Mouse (Mus musculus): Measurements from ENCODE around the gene Med13l. TPM values are rescaled to one million over a fixed set of nuclear protein-coding genes. Genes with fewer than 3 reads are reported as not detected.
A peak's percentile ranks its signal among the peaks of the same experiment; 100 is the strongest.

Gene Med13l
- polyA plus RNA-seq, 1 experiment from 2014 or later = 11.5 TPM

DNA sequence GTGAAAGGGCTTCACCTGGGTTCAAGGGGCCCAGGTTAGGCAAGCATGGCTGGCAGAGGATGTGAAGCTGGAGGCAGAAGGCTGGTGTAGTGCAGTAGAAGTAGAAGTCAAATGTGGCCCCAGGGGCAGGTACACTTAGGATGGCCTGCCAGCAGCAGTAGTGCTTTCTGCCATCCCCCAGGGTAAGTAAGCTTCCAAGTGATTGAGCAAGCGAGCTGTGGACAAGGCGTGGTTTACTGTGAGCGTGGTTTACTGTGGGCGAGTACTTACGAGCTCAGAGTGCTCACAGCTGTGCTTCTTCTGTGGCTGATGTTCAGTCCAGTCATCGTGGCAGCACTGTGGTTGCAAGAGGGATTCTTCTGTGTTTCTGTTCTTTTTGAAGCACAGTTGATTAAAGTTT, 103.5 kb downstream of the Med13l start:
- Histone ChIP-seq H3K4me1 (ENCODE audit: control insufficient read depth, insufficient read depth, low read depth, low read length) (peaks cover 32% of the 10 kb centered on the region), H3K36me3 (ENCODE audit: control insufficient read depth, insufficient read depth, low read length) (no peaks in the 10 kb centered on the region), H3K27ac (ENCODE audit: low read depth, low read length) (no peak overlapping the region), H3K9me3 (ENCODE audit: control insufficient read depth, low read length) (no peaks in the 10 kb centered on the region), H3K4me3 (ENCODE audit: low read length) (no peak overlapping the region), H3K9ac (ENCODE audit: low read depth, low read length) (no peak overlapping the region), H3K4me2 (ENCODE audit: low read length) (no peak overlapping the region), H3K27me3 (replicated peaks; ENCODE audit: control insufficient read depth, insufficient read depth, low read length) (no peaks in the 10 kb centered on the region)
- WGBS = 83% methylated on average over 6 of the region's 6 CpGs
- no peak for ATAC-seq

DNA sequence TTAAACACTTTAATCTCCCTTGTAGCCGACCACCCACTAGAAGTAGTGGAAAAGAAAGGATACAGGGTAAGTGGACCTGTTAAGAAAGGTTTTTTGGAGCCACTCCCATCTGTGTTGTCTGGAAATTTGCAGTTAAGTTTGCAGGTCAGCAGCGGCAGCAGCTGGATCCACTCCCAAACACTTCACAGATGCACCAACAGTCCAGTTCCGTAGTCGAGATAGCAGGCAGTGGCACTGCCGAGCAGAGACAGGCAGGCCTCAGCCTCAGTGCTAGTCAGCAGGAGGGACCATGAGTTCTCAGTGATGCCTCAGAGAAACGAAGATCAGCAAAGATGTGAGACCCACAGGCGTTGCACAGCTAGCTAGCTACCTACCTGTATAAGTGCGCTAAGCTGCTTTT, 104.5 kb downstream of the Med13l start:
- Histone ChIP-seq H3K9me3 (ENCODE audit: control insufficient read depth, low read length) (no peaks in the 10 kb centered on the region), H3K27me3 (replicated peaks; ENCODE audit: control insufficient read depth, insufficient read depth, low read length) (no peaks in the 10 kb centered on the region), H3K4me1 (ENCODE audit: control insufficient read depth, insufficient read depth, low read depth, low read length) (peaks cover 34% of the 10 kb centered on the region), H3K27ac (ENCODE audit: low read depth, low read length) (no peak overlapping the region), H3K9ac (ENCODE audit: low read depth, low read length) (no peak overlapping the region), H3K36me3 (ENCODE audit: control insufficient read depth, insufficient read depth, low read length) (no peaks in the 10 kb centered on the region), H3K4me3 (ENCODE audit: low read length) (no peak overlapping the region), H3K4me2 (ENCODE audit: low read length) (no peak overlapping the region)
- WGBS = 81% methylated on average over 8 of the region's 8 CpGs
- no peak for ATAC-seq

DNA sequence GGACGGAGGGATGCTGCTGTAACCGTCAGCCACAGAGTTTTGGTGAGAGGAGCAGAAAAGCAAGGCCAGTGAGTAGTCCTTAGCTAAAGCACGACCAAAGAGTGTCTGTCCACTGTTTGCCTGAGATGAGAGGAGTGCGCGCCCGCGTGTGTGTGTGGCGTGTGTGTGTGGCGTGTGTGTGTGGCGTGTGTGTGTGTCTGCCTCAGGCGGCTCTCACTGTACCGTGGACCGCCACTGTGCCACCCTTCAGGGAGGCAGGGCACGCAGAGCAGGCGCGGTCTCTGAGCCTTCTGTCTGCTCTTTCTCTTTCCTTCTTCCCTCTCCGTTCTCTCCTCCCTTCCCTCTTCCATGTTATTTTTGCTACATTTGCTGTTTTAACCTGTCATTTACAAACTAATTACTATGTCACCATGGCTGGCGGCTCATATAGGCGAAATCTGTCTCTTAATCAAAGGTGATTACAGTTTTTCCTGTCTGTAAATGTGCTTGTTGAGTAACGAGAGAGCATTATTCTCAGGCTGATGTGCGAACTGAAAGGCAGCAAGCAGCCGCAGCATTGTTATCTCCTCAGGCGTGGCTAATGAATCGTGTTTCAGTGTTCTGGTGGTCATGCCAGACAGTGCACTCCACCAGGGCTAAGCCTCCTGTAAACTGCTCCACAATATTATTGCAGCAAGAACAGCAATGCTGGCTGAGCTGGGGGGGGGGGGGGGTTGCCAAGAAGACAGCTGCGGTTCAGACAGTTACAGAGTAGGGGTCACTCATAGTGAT, 106.1 kb downstream of the Med13l start:
- Histone ChIP-seq H3K4me3 (ENCODE audit: low read length) (peak overlapping the region; percentile 13), H3K4me2 (ENCODE audit: low read length) (peak overlapping the region; percentile 52), H3K36me3 (ENCODE audit: control insufficient read depth, insufficient read depth, low read length) (no peaks in the 10 kb centered on the region), H3K9ac (ENCODE audit: low read depth, low read length) (peak overlapping the region; percentile 58), H3K27ac (ENCODE audit: low read depth, low read length) (peak overlapping the region; percentile 26), H3K9me3 (ENCODE audit: control insufficient read depth, low read length) (no peaks in the 10 kb centered on the region), H3K27me3 (replicated peaks; ENCODE audit: control insufficient read depth, insufficient read depth, low read length) (no peaks in the 10 kb centered on the region), H3K4me1 (ENCODE audit: control insufficient read depth, insufficient read depth, low read depth, low read length) (peaks cover 34% of the 10 kb centered on the region)
- ATAC-seq = peak; percentile 83
- WGBS = 20% methylated on average over 25 of the region's 25 CpGs

DNA sequence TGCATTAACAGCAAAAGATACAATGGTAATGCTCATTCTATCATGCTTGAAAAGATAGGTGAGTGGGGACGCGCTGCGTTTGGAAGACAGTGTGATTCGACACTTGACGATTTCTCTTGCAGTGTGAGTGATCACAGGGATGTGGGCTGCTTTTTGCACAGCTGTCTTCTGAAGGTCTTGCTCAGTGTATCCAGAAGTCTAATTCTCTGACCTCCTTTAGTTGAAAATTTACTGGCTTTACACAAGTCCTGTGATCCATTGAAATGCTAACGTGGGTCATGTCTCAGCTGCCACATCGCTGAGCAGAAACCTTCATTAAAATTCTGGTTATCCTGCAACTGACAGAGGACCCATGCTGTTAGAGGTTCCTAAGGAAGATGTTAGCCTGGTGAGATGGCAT, 107.4 kb downstream of the Med13l start:
- H3K9me3 ChIP-seq (ENCODE audit: control insufficient read depth, low read length) = no peaks in the 10 kb centered on the region
- H3K4me3 ChIP-seq (ENCODE audit: low read length) = no peak overlapping the region
- WGBS = 14% methylated on average over 7 of the region's 7 CpGs
- H3K36me3 ChIP-seq (ENCODE audit: control insufficient read depth, insufficient read depth, low read length) = no peaks in the 10 kb centered on the region
- no peaks in the 10 kb centered on the region for H3K27me3 ChIP-seq (replicated peaks; ENCODE audit: control insufficient read depth, insufficient read depth, low read length)
- H3K4me1 ChIP-seq (ENCODE audit: control insufficient read depth, insufficient read depth, low read depth, low read length) = peaks cover 39% of the 10 kb centered on the region
- no peak overlapping the region for H3K27ac ChIP-seq (ENCODE audit: low read depth, low read length)
- no peak for ATAC-seq
- no peak overlapping the region for H3K4me2 ChIP-seq (ENCODE audit: low read length)
- no peak overlapping the region for H3K9ac ChIP-seq (ENCODE audit: low read depth, low read length)

DNA sequence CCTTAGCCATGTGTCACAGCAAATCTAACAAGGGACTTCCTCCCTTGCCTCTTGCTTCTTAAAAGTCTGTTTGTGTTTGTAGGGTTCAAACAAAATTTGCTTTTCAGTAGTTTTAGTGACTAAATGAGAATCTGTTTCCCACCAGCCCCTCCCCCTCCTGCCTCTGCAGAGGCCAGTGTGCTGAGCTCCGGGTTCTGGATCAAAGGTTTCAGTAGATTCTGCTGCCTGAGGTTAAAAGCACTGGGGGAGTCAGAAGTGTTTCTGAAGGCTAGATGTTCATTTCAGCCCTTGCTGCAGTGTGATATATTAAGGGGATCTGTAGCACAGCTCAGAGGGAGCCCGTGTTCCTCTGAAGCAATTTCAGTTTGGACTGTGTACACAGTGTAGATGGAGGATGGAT, 108.5 kb downstream of the Med13l start:
- no peaks in the 10 kb centered on the region for H3K36me3 ChIP-seq (ENCODE audit: control insufficient read depth, insufficient read depth, low read length)
- H3K9me3 ChIP-seq (ENCODE audit: control insufficient read depth, low read length) = no peaks in the 10 kb centered on the region
- H3K27me3 ChIP-seq (replicated peaks; ENCODE audit: control insufficient read depth, insufficient read depth, low read length) = no peaks in the 10 kb centered on the region
- no peak for ATAC-seq
- H3K27ac ChIP-seq (ENCODE audit: low read depth, low read length) = no peak overlapping the region
- H3K4me1 ChIP-seq (ENCODE audit: control insufficient read depth, insufficient read depth, low read depth, low read length) = peaks cover 46% of the 10 kb centered on the region
- H3K9ac ChIP-seq (ENCODE audit: low read depth, low read length) = no peak overlapping the region
- no peak overlapping the region for H3K4me2 ChIP-seq (ENCODE audit: low read length)
- 14% methylated on average over 2 of the region's 2 CpGs for WGBS
- no peak overlapping the region for H3K4me3 ChIP-seq (ENCODE audit: low read length)

DNA sequence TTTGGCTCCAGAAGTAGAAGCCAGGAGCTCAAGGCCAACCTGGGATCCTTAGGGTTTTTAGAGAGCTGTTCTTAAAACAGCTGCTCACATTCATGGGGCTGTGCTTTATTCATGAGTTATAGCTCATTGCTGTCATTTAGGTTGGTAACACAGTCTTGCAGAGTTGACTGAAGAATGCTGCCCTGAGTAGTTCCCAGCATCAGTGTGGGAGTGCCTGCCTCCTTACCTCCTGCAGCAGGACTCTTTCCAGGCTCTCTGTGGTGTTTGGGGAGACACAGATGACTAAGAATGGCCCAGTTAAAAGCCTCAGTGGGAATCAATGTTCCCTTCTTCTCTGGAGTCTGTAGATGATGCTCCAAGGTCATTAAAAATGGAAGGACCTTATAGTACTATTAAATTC, 111.6 kb downstream of the Med13l start:
- peaks cover 45% of the 10 kb centered on the region for H3K4me1 ChIP-seq (ENCODE audit: control insufficient read depth, insufficient read depth, low read depth, low read length)
- no peak overlapping the region; the same call in 1 of the 2 replicates for H3K27ac ChIP-seq (ENCODE audit: low read depth, low read length)
- H3K4me3 ChIP-seq (ENCODE audit: low read length) = no peak overlapping the region
- no peaks in the 10 kb centered on the region for H3K9me3 ChIP-seq (ENCODE audit: control insufficient read depth, low read length)
- H3K9ac ChIP-seq (ENCODE audit: low read depth, low read length) = no peak overlapping the region
- no peak for ATAC-seq
- no peaks in the 10 kb centered on the region for H3K36me3 ChIP-seq (ENCODE audit: control insufficient read depth, insufficient read depth, low read length)
- H3K27me3 ChIP-seq (replicated peaks; ENCODE audit: control insufficient read depth, insufficient read depth, low read length) = no peaks in the 10 kb centered on the region
- H3K4me2 ChIP-seq (ENCODE audit: low read length) = no peak overlapping the region

DNA sequence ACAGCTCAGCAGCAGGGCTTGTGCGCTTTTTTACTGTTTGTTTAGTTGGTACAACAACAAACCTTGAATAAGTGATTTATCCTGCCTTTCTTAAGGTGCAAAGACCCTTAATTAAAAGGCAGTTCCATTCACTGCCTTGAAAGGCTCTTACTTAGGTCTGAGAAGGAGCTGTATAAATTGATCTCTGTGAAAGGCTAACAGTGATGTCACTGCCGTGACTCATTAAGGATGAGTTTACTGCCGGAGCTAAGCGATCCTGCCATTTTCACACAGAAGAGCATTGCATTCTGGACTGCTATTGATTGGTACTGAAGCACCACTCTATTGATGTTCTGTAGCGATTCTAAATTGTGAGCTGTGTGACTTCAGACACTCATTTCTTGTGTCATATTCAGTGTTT, 113.4 kb downstream of the Med13l start:
- no peak for ATAC-seq
- no peaks in the 10 kb centered on the region for H3K36me3 ChIP-seq (ENCODE audit: control insufficient read depth, insufficient read depth, low read length)
- no peak overlapping the region for H3K9ac ChIP-seq (ENCODE audit: low read depth, low read length)
- H3K27ac ChIP-seq (ENCODE audit: low read depth, low read length) = no peak overlapping the region
- no peak overlapping the region for H3K4me3 ChIP-seq (ENCODE audit: low read length)
- no peak overlapping the region for H3K4me2 ChIP-seq (ENCODE audit: low read length)
- H3K27me3 ChIP-seq (replicated peaks; ENCODE audit: control insufficient read depth, insufficient read depth, low read length) = no peaks in the 10 kb centered on the region
- peaks cover 38% of the 10 kb centered on the region for H3K4me1 ChIP-seq (ENCODE audit: control insufficient read depth, insufficient read depth, low read depth, low read length)
- no peaks in the 10 kb centered on the region for H3K9me3 ChIP-seq (ENCODE audit: control insufficient read depth, low read length)
- WGBS = 25% methylated on average over 5 of the region's 5 CpGs

DNA sequence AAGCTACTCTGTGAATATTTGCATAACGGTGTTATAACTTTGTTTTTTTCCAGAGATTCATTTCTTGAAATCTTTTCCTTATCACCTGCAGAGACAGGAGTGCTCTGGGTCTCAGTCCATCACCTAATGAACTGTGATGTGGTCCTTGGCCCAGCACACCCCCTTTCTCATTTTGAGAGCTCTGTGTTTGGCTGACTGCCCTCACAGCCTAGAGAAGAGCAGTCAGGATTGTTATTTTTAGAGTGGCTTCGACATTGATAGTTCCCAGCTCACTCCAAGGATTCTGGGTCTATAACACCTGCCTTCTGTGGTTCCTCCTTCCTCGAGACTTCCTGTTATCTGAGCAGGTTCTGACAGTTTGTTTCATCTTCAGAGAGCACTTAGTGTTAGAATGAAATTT, 113.8 kb downstream of the Med13l start:
- no peak overlapping the region for H3K9ac ChIP-seq (ENCODE audit: low read depth, low read length)
- 43% methylated on average over 3 of the region's 3 CpGs for WGBS
- H3K27me3 ChIP-seq (replicated peaks; ENCODE audit: control insufficient read depth, insufficient read depth, low read length) = no peaks in the 10 kb centered on the region
- no peaks in the 10 kb centered on the region for H3K9me3 ChIP-seq (ENCODE audit: control insufficient read depth, low read length)
- H3K36me3 ChIP-seq (ENCODE audit: control insufficient read depth, insufficient read depth, low read length) = no peaks in the 10 kb centered on the region
- peak overlapping the region; percentile 4; the same call in 1 of the 2 replicates for H3K27ac ChIP-seq (ENCODE audit: low read depth, low read length)
- H3K4me2 ChIP-seq (ENCODE audit: low read length) = no peak overlapping the region
- H3K4me1 ChIP-seq (ENCODE audit: control insufficient read depth, insufficient read depth, low read depth, low read length) = peaks cover 35% of the 10 kb centered on the region
- ATAC-seq = no peak
- H3K4me3 ChIP-seq (ENCODE audit: low read length) = no peak overlapping the region

DNA sequence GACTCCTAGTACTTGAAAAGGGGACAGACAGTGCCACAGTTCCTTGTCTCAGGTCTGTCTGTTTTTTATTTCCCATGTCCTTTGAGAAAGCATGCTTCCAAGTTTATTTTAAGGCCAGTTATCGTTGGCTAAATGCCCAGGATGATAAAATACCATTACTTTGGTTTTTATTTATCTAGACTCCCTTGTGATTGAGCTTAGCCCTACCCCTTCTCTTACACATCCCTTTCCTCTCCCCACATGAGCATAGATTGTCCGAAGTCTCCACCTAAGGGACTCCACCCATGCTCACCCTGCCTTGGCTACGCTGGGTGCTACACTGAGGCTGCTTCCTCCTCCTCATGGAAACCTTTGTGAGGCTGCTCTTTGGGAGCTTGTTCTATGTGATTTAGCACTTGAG, 115.2 kb downstream of the Med13l start:
- 82% methylated on average over 3 of the region's 3 CpGs for WGBS
- Histone ChIP-seq H3K4me1 (ENCODE audit: control insufficient read depth, insufficient read depth, low read depth, low read length) (peaks cover 38% of the 10 kb centered on the region), H3K27me3 (replicated peaks; ENCODE audit: control insufficient read depth, insufficient read depth, low read length) (no peaks in the 10 kb centered on the region)

More for the DNA sequence above, 115.2 kb downstream of the Med13l start:
- H3K9me3 ChIP-seq (ENCODE audit: control insufficient read depth, low read length) = no peaks in the 10 kb centered on the region
- H3K27ac ChIP-seq (ENCODE audit: low read depth, low read length) = no peak overlapping the region
- H3K4me3 ChIP-seq (ENCODE audit: low read length) = no peak overlapping the region
- H3K9ac ChIP-seq (ENCODE audit: low read depth, low read length) = no peak overlapping the region
- no peaks in the 10 kb centered on the region for H3K36me3 ChIP-seq (ENCODE audit: control insufficient read depth, insufficient read depth, low read length)
- no peak for ATAC-seq
- H3K4me2 ChIP-seq (ENCODE audit: low read length) = no peak overlapping the region

All from hindbrain, embryonic 16.5 days (tissue).